Mouse (Mus musculus) hindbrain, embryonic 10.5 days (tissue): ENCODE results near the gene Slc2a9. TPM values are rescaled to one million over a fixed set of nuclear protein-coding genes. Genes with fewer than 3 reads are reported as not detected.
A peak's percentile ranks its signal among the peaks of the same experiment; 100 is the strongest.
"Not testable (repeated sequence)": the region's sequence is repeated elsewhere in the genome, so short reads cannot be mapped to it uniquely, and the experiment has no call there.

Experiments used
- DNase-seq: peaks from one replicate; pipeline ENCODE4 v3.0.0-alpha.2; 2017; ENCODE audit warnings: low spot score
- H3K27ac ChIP-seq: fragments of 300-500 bp; sonication (generic); 2 replicates; pipeline ENCODE4 v1.5.1; 2016; ENCODE audit warnings: mild to moderate bottlenecking, moderate library complexity
- H3K27me3 ChIP-seq: fragments of 300-500 bp; sonication (generic); 2 replicates; pipeline ENCODE4 v1.6.1; 2016; ENCODE audit warnings: mild to moderate bottlenecking; ENCODE audit not compliant: poor library complexity, insufficient read depth, severe bottlenecking
- H3K36me3 ChIP-seq: fragments of 300-500 bp; sonication (generic); 2 replicates; pipeline ENCODE4 v1.6.1; 2016; ENCODE audit warnings: mild to moderate bottlenecking, moderate library complexity
- H3K4me1 ChIP-seq: fragments of 300-500 bp; sonication (generic); replicated peaks from 2 replicates; pipeline ENCODE4 v1.6.1; 2016; ENCODE audit warnings: mild to moderate bottlenecking
- H3K4me3 ChIP-seq: fragments of 300-500 bp; sonication (generic); 2 replicates; pipeline ENCODE4 v1.5.1; 2016; ENCODE audit warnings: mild to moderate bottlenecking, moderate library complexity
- H3K9me3 ChIP-seq: fragments of 300-500 bp; sonication (generic); 2 replicates; pipeline ENCODE4 v1.6.1; 2016; ENCODE audit warnings: mild to moderate bottlenecking, moderate library complexity
- WGBS: fragments of 180-500 bp; shearing (Covaris S2); methylation state at CpG from one replicate; pipeline ENCODE4 v1.1.7; 2016; 5-methylcytosine and 5-hydroxymethylcytosine counted together
- polyA plus RNA-seq: library from polyadenylated mRNA; unstranded; fragments of >200 nt; fragmentation: Nextera tagmentation; extraction: Ambion mirVana; gene quantifications from 2 replicates; pipeline ENCODE4 v1.2.1, GENCODE M21; 2016

Gene Slc2a9
- polyA plus RNA-seq, 1 experiment from 2014 or later, result 0.44 TPM

DNA sequence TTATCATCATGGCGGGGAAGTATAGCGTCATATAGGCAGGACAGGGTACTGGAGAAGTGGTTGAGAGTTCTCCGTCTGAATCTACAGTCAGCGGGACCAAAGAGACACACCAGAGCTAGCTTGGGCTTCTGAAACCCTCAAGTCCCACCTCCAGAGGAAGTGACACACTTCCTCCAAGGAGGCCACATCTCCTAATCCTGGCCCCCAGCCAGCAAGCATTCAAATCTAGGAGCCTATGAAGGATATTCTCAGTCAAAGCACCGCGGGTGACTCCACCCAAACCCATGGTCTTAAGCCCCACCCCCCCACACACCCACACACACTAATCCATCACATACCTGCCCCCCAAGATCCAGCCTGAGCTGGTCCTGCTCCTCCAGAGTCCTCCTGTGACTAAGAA is 9.1 kb downstream of the Slc2a9 start:
- 92% methylated on average over 6 of the region's 6 CpGs for WGBS
- Histone ChIP-seq H3K9me3 (no peaks in the 10 kb centered on the region), H3K4me1 (0 out of 2 replicates have a peak, but pooled peaks cover 4% of the 10 kb centered on the region), H3K4me3 (no peak overlapping the region), H3K27ac (no peak overlapping the region), H3K36me3 (no peaks in the 10 kb centered on the region), H3K27me3 (no peaks in the 10 kb centered on the region)
- no peak for DNase-seq

- H3K27me3 ChIP-seq, result 0 out of 2 replicates have a peak, but pooled peaks cover 4% of the 10 kb centered on the region
- H3K27ac ChIP-seq, result no peak overlapping the region
- WGBS, result 88% methylated on average over 8 of the region's 8 CpGs
- peaks cover 18% of the 10 kb centered on the region; the same call in 1 of the 2 replicates for H3K4me1 ChIP-seq
- no peaks in the 10 kb centered on the region for H3K36me3 ChIP-seq
- DNase-seq, result no peak
- no peak overlapping the region for H3K4me3 ChIP-seq
- H3K9me3 ChIP-seq, result no peaks in the 10 kb centered on the region
These were observed 11.2 kb downstream of the Slc2a9 start for GRCm38 (mm10) chr5:38491763-38492162.

DNA sequence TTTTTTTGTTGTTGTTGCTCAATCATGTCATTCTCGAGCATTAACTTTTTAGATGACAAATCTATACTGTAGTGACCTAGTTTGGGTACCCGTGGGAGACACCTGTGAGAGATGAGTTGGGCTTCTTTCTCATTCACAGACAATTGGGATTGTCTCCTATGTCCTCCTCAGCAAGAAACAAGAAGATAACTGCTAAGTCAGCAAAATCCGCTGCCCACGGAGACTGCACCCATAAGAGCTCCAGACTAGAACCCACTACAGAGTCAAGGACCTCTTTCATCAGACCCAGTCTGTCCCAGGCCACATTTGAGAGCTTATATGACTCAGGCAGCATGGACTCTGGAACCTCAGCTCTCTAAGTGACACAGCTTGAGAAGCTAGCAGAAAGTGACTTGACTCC is 13.2 kb downstream of the Slc2a9 start:
- no peak for DNase-seq

GRCm38 (mm10) chr5:38488673-38489615 is 14.0 kb downstream of the Slc2a9 start:
- H3K27ac ChIP-seq, result no peak overlapping the region
- WGBS, result 84% methylated on average over 20 of the region's 20 CpGs
- no peak for DNase-seq
- H3K4me1 ChIP-seq, result peaks cover 18% of the 10 kb centered on the region; the same call in 1 of the 2 replicates
- H3K4me3 ChIP-seq, result no peak overlapping the region
- H3K36me3 ChIP-seq, result no peaks in the 10 kb centered on the region
- H3K27me3 ChIP-seq, result peaks cover 8% of the 10 kb centered on the region
- H3K9me3 ChIP-seq, result no peaks in the 10 kb centered on the region

More for the DNA sequence above, 13.2 kb downstream of the Slc2a9 start:
- no peaks in the 10 kb centered on the region for H3K9me3 ChIP-seq
- H3K4me1 ChIP-seq, result peaks cover 18% of the 10 kb centered on the region; the same call in 1 of the 2 replicates
- WGBS, result 89% methylated on average over 4 of the region's 4 CpGs
- no peaks in the 10 kb centered on the region for H3K36me3 ChIP-seq
- no peak overlapping the region for H3K4me3 ChIP-seq
- H3K27me3 ChIP-seq, result peaks cover 8% of the 10 kb centered on the region
- H3K27ac ChIP-seq, result no peak overlapping the region

DNA sequence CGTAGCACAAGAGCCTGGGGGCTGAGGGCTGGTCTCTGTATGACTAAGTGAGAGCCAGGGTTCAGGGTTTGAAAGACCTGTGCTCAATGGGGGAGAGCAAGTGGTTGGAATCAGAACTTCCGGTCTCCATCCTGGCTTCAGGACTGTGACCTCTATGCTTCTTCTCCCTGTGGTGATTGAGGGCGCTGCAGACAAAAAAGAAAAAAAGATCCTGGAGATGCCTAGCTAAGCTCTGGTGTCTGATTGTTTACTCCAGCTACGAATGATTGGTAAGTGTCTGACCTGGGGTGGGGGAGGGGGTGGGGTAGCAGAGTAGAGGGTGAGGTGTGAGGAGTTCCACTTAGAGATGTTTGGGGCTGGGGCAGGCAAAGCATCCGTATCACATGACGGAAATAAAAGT is 14.9 kb downstream of the Slc2a9 start:
- WGBS, result 53% methylated on average over 6 of the region's 6 CpGs
- Histone ChIP-seq H3K4me1 (peaks cover 20% of the 10 kb centered on the region; the same call in 1 of the 2 replicates), H3K4me3 (no peak overlapping the region), H3K27me3 (peaks cover 14% of the 10 kb centered on the region), H3K27ac (no peak overlapping the region), H3K9me3 (no peaks in the 10 kb centered on the region), H3K36me3 (no peaks in the 10 kb centered on the region)
- DNase-seq, result no peak

GRCm38 (mm10) chr5:38487247-38487646 is 15.7 kb downstream of the Slc2a9 start:
- Histone ChIP-seq H3K4me3 (no peak overlapping the region), H3K36me3 (no peaks in the 10 kb centered on the region), H3K9me3 (no peaks in the 10 kb centered on the region), H3K27ac (no peak overlapping the region), H3K27me3 (peaks cover 20% of the 10 kb centered on the region), H3K4me1 (peaks cover 20% of the 10 kb centered on the region; the same call in 1 of the 2 replicates)
- DNase-seq, result no peak
- 87% methylated on average over 4 of the region's 4 CpGs for WGBS

DNA sequence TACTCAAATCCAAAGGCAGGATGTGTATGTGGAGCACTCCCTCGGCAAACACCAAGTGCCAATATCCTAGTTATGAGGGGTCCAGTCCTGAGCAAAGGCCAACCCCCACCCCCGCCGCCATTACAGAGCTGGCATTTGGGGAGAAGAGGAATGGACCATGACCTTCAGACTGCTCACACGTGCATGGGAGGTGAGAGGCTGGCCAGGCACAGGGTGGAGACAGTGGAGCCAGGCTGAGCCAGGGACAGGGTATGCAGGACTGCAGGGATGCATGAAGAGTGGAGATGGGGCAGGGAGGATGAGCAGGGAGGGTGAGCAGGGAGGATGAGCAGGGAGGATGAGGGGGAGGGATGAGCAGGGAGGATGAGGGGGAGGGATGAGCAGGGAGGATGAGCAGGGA is 17.0 kb downstream of the Slc2a9 start:
- no peak overlapping the region for H3K27ac ChIP-seq
- no peak overlapping the region for H3K4me3 ChIP-seq
- H3K36me3 ChIP-seq, result no peaks in the 10 kb centered on the region
- peaks cover 29% of the 10 kb centered on the region for H3K4me1 ChIP-seq
- H3K27me3 ChIP-seq, result peaks cover 29% of the 10 kb centered on the region
- no peaks in the 10 kb centered on the region for H3K9me3 ChIP-seq
- 75% methylated on average over 4 of the region's 4 CpGs for WGBS
- DNase-seq, result no peak

DNA sequence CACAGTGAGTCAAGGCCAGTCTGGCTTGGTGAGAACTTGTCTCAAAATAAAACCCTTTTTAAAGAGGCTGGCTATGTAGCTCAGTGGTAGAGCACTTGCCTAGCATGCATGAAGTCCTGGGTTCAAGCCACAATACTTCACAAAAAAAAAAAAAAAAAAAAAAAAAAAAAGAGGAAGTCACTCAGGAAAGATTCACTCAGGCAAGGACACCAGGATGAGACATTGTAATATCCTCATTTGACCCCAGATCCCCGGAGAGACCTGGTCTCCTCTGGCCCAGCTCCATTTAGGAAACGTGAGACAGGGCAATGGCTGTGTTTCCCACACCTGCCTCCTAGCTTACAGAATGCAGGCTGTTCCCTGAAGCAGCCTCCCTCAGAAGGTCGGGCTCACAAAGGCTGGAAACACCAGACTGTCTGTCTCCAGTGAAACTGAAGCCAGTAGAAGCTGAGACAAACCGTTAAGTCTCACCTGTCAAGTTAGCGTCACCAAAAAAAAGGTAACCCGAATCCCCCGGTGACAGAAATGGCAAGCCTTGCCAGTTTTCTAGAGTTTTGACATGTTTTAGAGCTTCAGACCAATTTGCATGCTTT is 19.3 kb downstream of the Slc2a9 start:
- H3K4me3 ChIP-seq, result no peak overlapping the region
- 74% methylated on average over 7 of the region's 7 CpGs for WGBS
- H3K9me3 ChIP-seq, result no peaks in the 10 kb centered on the region
- peaks cover 44% of the 10 kb centered on the region for H3K4me1 ChIP-seq
- no peak for DNase-seq
- no peaks in the 10 kb centered on the region for H3K36me3 ChIP-seq
- H3K27me3 ChIP-seq, result peaks cover 29% of the 10 kb centered on the region
- no peak overlapping the region for H3K27ac ChIP-seq

DNA sequence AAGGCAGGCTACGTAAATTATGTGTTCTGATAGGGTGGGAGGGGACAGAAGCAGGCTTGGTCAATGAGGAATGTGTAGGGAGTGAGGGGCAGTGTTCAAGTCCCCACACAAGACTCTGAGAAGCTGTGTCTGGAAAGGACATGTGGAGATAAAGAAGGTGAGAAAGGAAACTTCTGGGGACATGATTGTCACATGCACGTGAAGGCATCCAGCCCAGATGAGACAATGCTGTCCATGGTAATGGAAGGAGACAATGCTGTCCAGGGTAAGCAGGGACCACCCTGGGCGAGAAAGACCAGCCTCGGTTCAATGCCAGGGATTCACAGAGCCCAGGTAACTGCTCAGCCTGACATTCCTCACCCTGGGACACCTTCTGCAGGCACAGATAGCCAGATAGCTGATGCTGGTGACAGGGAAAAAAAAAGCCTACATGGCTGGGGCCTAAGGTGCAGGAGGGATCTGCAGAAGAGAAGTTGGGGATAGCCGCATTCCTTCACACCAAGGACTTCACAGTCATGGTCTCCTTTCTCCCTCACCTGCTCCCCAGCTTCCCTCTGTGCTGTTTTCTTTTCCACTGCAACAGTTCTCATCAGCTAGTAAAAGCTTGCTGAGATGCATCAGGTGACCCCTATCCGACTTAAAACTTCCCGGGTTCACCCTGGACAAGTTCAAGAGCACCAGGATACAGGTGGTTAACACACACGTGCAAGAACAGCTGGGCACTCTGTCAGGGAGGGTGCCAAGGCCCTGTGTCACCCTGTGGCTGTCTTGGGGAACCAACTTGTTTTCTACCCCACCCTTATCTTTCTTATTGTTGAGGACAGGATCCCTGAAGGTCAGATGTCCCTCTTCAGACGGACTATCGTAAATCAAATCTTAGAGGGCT is 21.9 kb downstream of the Slc2a9 start:
- Histone ChIP-seq H3K4me3 (0 out of 2 replicates have a peak overlapping the region, but pooled peaks have one; percentile 43), H3K27me3 (peaks cover 24% of the 10 kb centered on the region), H3K9me3 (no peaks in the 10 kb centered on the region), H3K36me3 (no peaks in the 10 kb centered on the region), H3K27ac (peak overlapping the region; percentile 84), H3K4me1 (peaks cover 32% of the 10 kb centered on the region)
- 79% methylated on average over 10 of the region's 10 CpGs for WGBS
- DNase-seq, result no peak

DNA sequence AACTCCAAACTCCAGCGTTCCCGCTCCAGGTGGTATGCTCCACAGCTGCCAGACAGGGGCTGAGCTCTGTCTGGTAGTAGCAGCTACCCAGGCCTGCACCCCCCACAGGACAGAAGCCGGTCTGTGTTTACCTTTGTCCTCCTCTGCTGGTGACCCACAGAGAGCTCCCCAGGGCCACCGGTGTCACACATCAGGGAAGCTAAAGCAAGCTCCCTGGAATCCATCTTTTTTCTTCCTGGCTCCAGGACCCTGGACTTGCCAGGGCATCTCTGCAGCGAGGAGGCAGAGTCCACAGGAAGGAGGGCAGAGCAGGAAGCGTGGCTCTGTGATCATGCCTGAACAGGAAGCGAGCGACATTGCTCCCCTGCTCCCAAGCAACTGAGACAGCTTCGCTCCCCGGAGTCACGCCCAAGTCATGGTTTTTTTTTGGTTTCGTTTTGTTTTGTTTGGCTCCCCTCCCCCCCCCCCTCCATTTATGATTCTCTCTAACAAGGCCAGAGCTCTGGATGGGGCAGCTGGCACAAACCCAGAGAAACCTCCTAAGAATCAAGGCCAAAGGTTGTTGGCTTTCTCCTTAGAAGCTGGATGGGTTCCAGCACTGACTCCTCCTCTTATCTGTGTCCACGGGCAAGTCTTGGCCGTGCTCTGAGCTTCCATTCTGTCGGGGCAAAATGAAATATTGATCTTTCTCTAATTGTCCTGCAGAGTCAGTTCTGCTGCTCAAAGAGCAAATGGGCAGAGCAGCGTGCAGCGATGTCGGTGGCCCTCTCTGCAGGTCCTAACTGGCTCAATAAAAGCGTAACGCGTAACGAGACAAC is 22.8 kb downstream of the Slc2a9 start:
- peaks cover 21% of the 10 kb centered on the region for H3K27me3 ChIP-seq
- H3K4me3 ChIP-seq, result peak overlapping the region; percentile 43
- peak overlapping the region; percentile 84 for H3K27ac ChIP-seq
- 20% methylated on average over 22 of the region's 22 CpGs for WGBS
- peak; percentile 55 for DNase-seq
- H3K4me1 ChIP-seq, result peaks cover 32% of the 10 kb centered on the region
- H3K9me3 ChIP-seq, result no peaks in the 10 kb centered on the region
- no peaks in the 10 kb centered on the region for H3K36me3 ChIP-seq

GRCm38 (mm10) chr5:38479545-38479907 is 23.4 kb downstream of the Slc2a9 start:
- DNase-seq, H3K36me3 ChIP-seq, H3K9me3 ChIP-seq: not testable (repeated sequence)
- H3K4me1 ChIP-seq, result peaks cover 32% of the 10 kb centered on the region
- H3K27me3 ChIP-seq, result peaks cover 21% of the 10 kb centered on the region
- peak overlapping the region; percentile 84 for H3K27ac ChIP-seq
- peak overlapping the region; percentile 43 for H3K4me3 ChIP-seq

GRCm38 (mm10) chr5:38479027-38479426 is 23.9 kb downstream of the Slc2a9 start:
- Histone ChIP-seq H3K27me3 (peaks cover 21% of the 10 kb centered on the region), H3K9me3 (no peaks in the 10 kb centered on the region), H3K4me1 (peaks cover 32% of the 10 kb centered on the region), H3K27ac (no peak overlapping the region), H3K36me3 (no peaks in the 10 kb centered on the region), H3K4me3 (no peak overlapping the region)
- 52% methylated on average over 4 of the region's 4 CpGs for WGBS
- no peak for DNase-seq
